Mouse (Mus musculus) layer of hippocampus, postnatal 25 days (tissue): Measurements from ENCODE around the gene Rgs7bp. TPM values are rescaled to one million over a fixed set of nuclear protein-coding genes. Genes with fewer than 3 reads are reported as not detected.
"Not testable (repeated sequence)": the region's sequence is repeated elsewhere in the genome, so short reads cannot be mapped to it uniquely, and the experiment has no call there.

Experiments used
- DNase-seq, 2 experiments: peaks; one replicate each; pipeline ENCODE4 v3.0.0; 2022; ENCODE audit warnings: mixed read lengths in 2 of 2, low spot score in 1 of 2; ENCODE audit errors: extremely low spot score in 1 of 2
- total RNA-seq, 2 experiments: library from RNA; stranded (reverse); gene quantifications; 2 replicates each; pipeline ENCODE4 v1.2.3; 2021

The Rgs7bp gene
- total RNA-seq, 2 experiments from 2014 or later: 139 to 149 TPM

DNA sequence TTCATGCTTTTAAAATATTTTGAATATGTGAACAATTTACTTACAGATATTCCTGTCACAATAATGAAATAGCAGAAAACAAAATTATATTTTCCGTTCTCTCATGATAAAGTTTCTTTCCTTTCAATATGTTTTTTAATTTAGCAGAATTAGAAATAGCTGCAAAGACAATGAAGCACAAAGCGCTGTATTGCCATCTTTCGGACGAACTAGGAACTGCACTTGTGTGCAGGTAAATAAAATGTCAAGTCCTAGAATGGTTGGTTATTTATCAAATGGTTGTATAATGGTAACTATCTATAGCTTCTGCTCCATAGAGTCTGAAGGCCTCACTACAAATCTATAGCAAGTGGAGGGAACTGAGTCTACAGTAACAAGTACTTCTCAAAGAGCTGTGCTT is 114.9 kb downstream of the Rgs7bp start:
- peak; percentile 51 to 91 for DNase-seq

DNA sequence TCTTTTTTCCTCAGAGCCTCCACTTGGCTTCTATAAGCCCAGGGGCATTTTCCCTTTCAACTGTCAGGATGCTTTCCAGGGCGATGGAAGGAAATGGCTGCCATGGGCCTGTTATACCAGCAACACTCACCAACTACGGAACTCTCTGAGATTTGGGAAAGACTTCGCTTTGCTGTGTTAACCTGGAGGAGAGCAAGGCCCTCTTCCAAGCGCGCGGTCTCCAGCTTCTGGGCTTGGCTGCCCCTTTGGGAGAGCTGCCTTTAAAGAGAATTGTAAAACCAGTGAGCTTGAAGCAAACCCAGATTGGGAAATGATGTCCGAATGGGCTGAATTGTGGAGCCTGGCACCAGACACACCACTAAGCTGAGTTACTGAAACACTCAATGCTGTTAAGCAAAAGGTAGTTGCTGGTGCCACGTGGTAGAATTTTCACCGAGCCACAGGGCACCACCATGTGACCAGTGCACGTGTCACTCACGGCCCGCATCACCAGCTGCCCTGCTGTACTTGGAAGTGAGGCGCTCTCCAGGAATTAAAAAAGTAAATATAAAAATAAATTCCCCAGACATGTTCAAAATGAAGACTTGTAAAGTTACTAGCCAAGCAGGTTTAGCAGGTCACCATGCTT is 115.7 kb downstream of the Rgs7bp start:
- no peak for DNase-seq

DNA sequence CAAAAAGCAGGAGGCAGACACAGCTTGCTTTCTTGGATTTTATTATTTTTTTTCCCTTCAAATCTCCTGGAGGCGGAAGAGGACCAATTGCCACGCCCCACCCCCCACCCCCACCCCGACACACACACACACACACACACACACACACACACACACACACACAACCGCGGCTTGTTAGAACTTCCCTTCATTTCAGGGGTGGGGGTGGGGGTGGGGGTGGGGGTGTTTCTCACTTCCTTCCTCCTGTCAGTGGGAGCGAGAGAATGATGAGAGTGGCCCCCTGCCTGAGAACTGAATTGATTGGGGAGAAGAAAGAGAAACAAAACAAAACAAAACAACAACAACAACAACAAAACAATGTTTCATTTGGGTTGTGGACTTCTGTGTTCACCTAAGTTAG is 117.0 kb downstream of the Rgs7bp start:
- DNase-seq: no peak

DNA sequence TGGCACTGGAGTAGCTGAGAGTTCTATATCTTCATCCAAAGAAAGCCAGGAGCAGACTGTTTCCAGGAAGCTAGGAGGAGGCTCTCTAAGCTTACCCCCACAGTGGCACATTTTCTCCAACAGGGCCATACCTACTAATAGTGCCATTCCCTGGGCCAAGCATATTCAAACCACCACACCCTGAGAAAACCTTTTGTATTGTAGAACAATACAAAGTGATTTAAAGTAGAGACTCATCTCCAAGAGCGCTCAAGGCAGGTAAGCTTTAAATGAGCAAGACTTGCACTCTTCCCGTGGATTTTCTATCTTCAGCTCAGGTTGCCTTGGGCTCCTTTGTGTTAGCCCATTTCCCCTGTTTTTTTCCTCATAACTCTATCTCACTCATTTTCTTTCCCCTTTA is 118.1 kb downstream of the Rgs7bp start:
- DNase-seq: no peak

DNA sequence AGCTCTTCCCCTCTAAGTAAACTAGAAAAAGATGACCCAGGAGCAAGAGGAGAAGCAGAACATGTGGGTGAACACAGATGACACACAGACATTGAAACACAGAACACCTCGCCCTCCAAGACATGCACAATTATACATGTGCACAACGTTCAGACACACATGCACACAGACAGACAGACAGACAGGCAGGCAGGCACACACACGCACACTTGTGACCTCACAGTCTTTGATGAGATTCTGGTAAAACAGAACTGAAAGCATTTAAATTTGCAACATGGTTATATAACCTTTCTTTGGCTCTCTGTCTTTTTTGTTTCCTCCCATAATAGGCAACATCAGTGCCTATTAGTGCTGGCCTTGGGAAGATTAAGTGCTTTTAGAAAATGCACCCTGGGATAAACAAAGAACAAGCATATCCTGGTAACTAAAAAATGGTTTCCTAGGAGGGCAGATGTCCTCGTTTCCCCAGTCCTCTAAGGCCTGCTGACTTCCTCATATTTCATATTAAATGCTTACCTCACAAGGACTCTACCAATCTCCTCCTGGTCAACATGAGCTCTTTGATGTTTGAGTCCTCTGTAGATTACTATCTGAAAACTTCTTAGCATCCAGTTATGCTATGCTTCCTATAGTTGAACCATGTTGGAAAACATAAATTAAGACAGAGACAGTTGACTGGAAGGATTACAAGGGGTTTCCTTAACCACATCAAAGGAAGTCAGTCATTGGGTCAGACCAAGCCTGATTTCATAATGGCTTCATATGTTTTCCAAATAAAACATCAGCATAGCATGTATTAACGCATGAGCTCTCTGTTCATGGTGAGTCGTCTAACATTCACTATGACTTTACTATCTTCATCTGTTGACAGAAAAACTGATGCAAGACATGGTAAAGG is 122.8 kb downstream of the Rgs7bp start:
- no peak for DNase-seq

DNA sequence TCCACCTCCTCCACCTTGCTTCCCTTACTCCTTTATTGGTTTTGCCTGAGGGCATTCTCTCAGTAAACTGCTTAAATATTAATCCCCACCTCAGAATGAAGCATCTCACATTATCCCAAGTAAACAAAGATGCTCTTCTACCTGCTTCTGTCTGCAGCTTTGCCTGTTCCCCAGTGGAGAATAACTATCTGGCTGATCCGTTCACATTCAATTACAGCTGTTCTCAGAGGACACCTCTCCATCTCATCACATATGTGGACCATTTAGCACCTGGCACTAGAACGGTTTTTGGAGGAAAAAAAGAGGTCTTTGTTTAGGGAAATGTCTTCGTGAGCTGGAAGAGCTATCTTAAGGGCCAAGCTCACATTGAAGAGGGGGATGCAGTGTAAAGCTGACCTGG is 123.9 kb downstream of the Rgs7bp start:
- no peak for DNase-seq

DNA sequence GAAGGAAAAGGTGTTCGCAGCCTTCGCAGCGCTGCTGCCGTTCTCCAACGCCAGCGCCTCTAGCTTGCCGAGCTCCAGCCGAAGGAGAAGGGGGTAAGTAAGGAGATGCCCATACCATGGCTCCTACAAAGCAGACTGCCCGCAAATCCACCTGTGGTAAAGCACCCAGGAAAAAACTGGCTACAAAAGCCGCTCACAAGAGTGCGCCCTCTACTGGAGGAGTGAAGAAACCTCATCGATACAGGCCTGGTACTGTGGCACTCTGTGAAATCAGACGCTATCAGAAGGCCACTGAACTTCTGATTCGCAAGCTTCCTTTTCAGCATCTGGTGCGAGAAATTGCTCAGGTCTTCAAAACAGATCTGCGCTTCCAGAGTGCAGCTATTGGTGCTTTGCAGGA is 136.1 kb downstream of the Rgs7bp start:
- no peak for DNase-seq

DNA sequence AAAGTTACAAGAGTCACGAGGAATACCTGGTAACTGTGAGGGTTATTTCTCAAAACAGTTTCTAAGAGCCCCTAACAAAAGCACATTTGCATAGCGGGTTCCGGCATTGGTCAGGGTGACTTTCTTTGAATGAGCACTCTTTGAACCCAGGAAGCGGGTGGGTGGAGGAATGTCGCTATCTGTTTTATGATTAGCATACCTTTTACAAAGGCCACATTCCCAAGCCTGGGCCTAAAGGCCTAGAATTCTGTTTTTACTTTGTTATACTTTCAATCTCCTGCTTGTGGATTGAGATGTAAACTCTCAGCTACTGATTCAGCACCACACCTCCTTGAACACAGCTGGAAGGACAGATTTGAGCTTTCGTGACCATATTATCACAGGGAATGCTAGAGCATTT is 138.0 kb downstream of the Rgs7bp start:
- not testable (repeated sequence) for DNase-seq

DNA sequence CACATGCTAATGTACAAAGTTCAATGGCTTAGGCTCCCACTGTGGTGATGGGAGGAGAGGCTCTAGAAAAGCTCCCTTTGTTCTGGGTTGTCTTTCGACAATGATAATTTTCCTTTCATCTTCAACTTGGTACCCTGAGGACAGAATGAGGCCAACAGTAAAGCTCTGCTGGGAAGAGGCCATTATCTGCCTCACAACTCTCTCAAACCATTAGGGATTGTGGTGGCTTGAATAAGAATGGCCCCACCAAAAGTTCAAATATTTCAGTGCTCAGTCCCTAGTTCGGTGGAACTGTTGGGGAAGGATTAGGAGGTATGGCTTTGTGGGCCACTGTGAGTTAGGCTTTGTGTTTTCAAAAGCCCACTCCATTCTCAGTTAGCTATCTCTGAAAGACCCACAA is 138.6 kb downstream of the Rgs7bp start:
- no peak for DNase-seq

DNA sequence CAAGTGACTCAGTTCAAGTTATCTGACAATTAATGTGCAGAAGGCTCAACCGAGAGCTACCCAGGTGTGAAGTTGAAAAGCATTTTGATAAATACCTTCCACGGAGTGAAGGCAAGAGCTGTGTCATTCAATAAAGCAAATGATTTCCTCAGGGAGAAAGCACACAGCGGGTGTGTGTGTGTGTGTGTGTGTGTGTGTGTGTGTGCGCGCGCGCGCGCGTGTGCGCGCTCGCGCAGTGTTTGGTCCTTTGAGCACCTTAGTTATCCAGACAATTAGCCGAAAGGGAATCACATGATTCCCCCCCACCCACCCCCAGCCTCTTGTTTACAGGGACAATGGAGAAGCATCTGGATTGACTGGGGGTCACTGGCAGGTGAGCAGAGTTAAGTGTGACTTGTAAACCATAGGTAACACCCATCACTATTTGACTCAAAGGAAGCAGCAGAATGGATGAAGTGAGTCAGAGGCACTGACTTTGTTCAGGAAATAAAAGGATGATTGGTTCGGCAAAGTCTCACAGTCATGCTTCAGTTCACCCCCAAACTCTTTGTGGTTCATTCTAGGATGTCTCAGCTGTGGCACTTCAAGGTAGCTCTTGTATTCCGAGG is 140.3 kb downstream of the Rgs7bp start:
- DNase-seq: no peak

DNA sequence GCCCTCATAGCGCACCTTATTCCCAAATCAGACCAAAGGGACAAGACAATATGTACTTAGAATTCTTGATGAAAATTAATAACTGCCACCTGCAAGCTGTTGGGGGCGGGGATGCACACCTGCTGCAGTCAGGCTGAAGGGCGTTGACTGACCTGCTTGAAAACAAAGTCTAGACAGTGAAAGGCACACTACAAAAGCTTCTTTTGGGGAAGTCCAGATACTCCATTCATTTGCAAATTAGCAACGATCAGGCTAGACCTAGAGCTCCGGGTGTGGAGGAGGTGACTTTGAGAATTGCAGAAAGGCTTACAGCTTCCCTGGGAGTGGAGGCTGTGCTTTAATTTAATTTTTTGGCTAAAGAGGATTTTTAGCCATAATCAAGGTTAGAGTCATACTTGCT is 143.1 kb downstream of the Rgs7bp start:
- DNase-seq: not testable (repeated sequence)

DNA sequence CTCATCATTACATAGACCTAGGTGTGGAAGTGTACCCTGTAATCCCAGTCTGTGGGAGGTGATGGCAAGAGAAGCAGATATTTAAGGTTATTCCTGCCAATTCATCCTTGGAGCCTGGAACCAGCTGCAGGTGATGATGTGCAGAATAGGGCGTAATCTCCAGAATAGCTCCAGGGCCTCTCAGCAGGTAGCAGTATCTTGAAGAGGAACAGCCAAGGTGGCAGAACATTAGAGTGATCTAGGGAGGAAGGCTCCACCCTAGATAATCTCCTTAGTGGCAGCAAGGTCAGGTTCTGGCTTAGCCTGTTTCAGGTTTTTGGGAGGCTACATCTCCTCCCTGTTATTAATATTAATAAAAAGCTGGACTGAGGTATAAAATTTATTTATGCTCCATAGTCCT is 143.7 kb downstream of the Rgs7bp start:
- DNase-seq: not testable (repeated sequence)

DNA sequence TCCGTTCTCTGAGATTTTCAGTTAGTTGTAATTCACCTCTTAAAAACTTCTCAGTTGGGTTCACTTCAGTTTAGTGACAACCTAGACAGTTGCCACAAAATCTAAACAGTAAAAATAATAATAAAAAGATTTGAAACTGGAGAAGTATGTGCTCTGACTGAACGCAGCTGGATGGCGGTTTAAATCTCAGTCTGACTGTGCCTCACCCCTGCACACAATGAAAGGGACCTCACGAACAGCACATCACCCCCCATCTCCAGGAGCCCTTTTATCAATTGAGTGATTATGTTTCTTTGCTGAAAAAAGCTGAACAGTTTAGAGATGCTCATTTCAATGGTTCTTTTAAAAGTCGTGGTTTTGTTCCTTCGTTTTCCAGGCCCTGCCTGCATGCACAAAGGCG is 146.0 kb downstream of the Rgs7bp start:
- no peak for DNase-seq

Other genes with a start within 250 kb of the Rgs7bp start
- 10 to 100 TPM; 16.9 to 19.8 TPM for gene Cwc27, start 237.8 kb downstream of the Rgs7bp start, total RNA-seq
- under 1 TPM; 0.28 to 0.37 TPM for gene Shisal2b, start 191.0 kb downstream of the Rgs7bp start, total RNA-seq
- not detected for gene 4933425L06Rik, start 27.2 kb upstream of the Rgs7bp start, total RNA-seq
- gene Rnf180, start 239.9 kb upstream of the Rgs7bp start, total RNA-seq: 10 to 100 TPM; 18.0 to 19.7 TPM